Mouse (Mus musculus): Measurements from ENCODE around the gene Ripor2. TPM values are rescaled to one million over a fixed set of nuclear protein-coding genes. Genes with fewer than 3 reads are reported as not detected.
A peak's percentile ranks its signal among the peaks of the same experiment; 100 is the strongest.

Ripor2 gene
- total RNA-seq, 2 experiments from 2014 or later, result 62.5 to 68.3 TPM

- Histone ChIP-seq H3K4me3 (no peak overlapping the region), H3K27ac (no peak overlapping the region)
- no peak for DNase-seq (ENCODE audit: extremely low spot score in 1 of 2, low spot score in 2 of 2)
- TF ChIP-seq CTCF (IDR thresholded peaks at IDR 0.05), result no peak
- intact Hi-C loops (cut with DNase I), result no loop called here
These were observed 84.8 kb downstream of the Ripor2 start for GRCm38 (mm10) chr13:24666763-24667162.

- no peak overlapping the region for H3K27ac ChIP-seq
- H3K4me3 ChIP-seq, result no peak overlapping the region
- no peak for DNase-seq (ENCODE audit: extremely low spot score in 1 of 2, low spot score in 2 of 2)
- no peak for TF ChIP-seq CTCF (IDR thresholded peaks at IDR 0.05)
- intact Hi-C loops (cut with DNase I), result no loop called here
These were observed 86.6 kb downstream of the Ripor2 start for GRCm38 (mm10) chr13:24668556-24668955.

- TF ChIP-seq CTCF (IDR thresholded peaks at IDR 0.05), result no peak
These were observed 88.7 kb downstream of the Ripor2 start for GRCm38 (mm10) chr13:24670676-24671075.

GRCm38 (mm10) chr13:24679027-24679680, 97.2 kb downstream of the Ripor2 start:
- Histone ChIP-seq H3K4me3 (no peak overlapping the region), H3K27ac (no peak overlapping the region)
- intact Hi-C loops (cut with DNase I), result no loop called here
- no peak for TF ChIP-seq CTCF (IDR thresholded peaks at IDR 0.05)
- no peak for DNase-seq (ENCODE audit: extremely low spot score in 1 of 2, low spot score in 2 of 2)

More at GRCm38 (mm10) chr13:24670676-24671075, 88.7 kb downstream of the Ripor2 start:
- intact Hi-C loops (cut with DNase I), result no loop called here
- no peak overlapping the region for H3K4me3 ChIP-seq
- no peak overlapping the region for H3K27ac ChIP-seq
- DNase-seq (ENCODE audit: extremely low spot score in 1 of 2, low spot score in 2 of 2), result no peak

- H3K27ac ChIP-seq, result no peak overlapping the region
- DNase-seq (ENCODE audit: extremely low spot score in 1 of 2, low spot score in 2 of 2), result no peak
- TF ChIP-seq CTCF (IDR thresholded peaks at IDR 0.05), result no peak
- H3K4me3 ChIP-seq, result no peak overlapping the region
- intact Hi-C loops (cut with DNase I), result loop anchor here (10.0 kb wide), 1 partner anchor 346 kb away; no protein-coding TSS in a partner anchor
These were observed 99.0 kb downstream of the Ripor2 start for GRCm38 (mm10) chr13:24680951-24681350.

GRCm38 (mm10) chr13:24682346-24682745, 100.4 kb downstream of the Ripor2 start:
- intact Hi-C loops (cut with DNase I), result loop anchor here (10.0 kb wide), 1 partner anchor 348 kb away; no protein-coding TSS in a partner anchor
- Histone ChIP-seq H3K4me3 (no peak overlapping the region), H3K27ac (no peak overlapping the region)
- DNase-seq (ENCODE audit: extremely low spot score in 1 of 2, low spot score in 2 of 2), result no peak
- no peak for TF ChIP-seq CTCF (IDR thresholded peaks at IDR 0.05)

GRCm38 (mm10) chr13:24684503-24684902, 102.5 kb downstream of the Ripor2 start:
- Histone ChIP-seq H3K4me3 (no peak overlapping the region), H3K27ac (no peak overlapping the region)
- no peak for TF ChIP-seq CTCF (IDR thresholded peaks at IDR 0.05)
- intact Hi-C loops (cut with DNase I), result loop anchor here (10.0 kb wide), 1 partner anchor 350 kb away; no protein-coding TSS in a partner anchor
- no peak for DNase-seq (ENCODE audit: extremely low spot score in 1 of 2, low spot score in 2 of 2)

GRCm38 (mm10) chr13:24685846-24686245, 103.9 kb downstream of the Ripor2 start:
- intact Hi-C loops (cut with DNase I), result loop anchor here (2.0 to 10.0 kb wide), 4 partner anchors 31 to 351 kb away; no protein-coding TSS in a partner anchor
- no peak for DNase-seq (ENCODE audit: extremely low spot score in 1 of 2, low spot score in 2 of 2)
- H3K27ac ChIP-seq, result no peak overlapping the region
- no peak for TF ChIP-seq CTCF (IDR thresholded peaks at IDR 0.05)
- H3K4me3 ChIP-seq, result no peak overlapping the region

- intact Hi-C loops (cut with DNase I), result loop anchor here (1.0 to 10.0 kb wide), 6 partner anchors 32 to 352 kb away; no protein-coding TSS in a partner anchor
- peak; percentile 91 for TF ChIP-seq CTCF (IDR thresholded peaks at IDR 0.05)
- Histone ChIP-seq H3K4me3 (peak overlapping the region; percentile 23), H3K27ac (peak overlapping the region; percentile 48; the same call in 1 of the 2 replicates)
- DNase-seq (ENCODE audit: extremely low spot score in 1 of 2, low spot score in 2 of 2), result peak; percentile 81 to 83
These were observed 105.0 kb downstream of the Ripor2 start for GRCm38 (mm10) chr13:24686705-24687665.

- no peak for TF ChIP-seq CTCF (IDR thresholded peaks at IDR 0.05)
- Histone ChIP-seq H3K4me3 (no peak overlapping the region), H3K27ac (no peak overlapping the region)
- intact Hi-C loops (cut with DNase I), result no loop called here
- no peak for DNase-seq (ENCODE audit: extremely low spot score in 1 of 2, low spot score in 2 of 2)
These were observed 111.3 kb downstream of the Ripor2 start for GRCm38 (mm10) chr13:24693312-24693711.

- Histone ChIP-seq H3K27ac (no peak overlapping the region), H3K4me3 (no peak overlapping the region)
- intact Hi-C loops (cut with DNase I), result no loop called here
- no peak for TF ChIP-seq CTCF (IDR thresholded peaks at IDR 0.05)
- DNase-seq (ENCODE audit: extremely low spot score in 1 of 2, low spot score in 2 of 2), result no peak
These were observed 116.8 kb downstream of the Ripor2 start for GRCm38 (mm10) chr13:24698746-24699145.

GRCm38 (mm10) chr13:24702128-24702527, 120.1 kb downstream of the Ripor2 start:
- DNase-seq (ENCODE audit: extremely low spot score in 1 of 2, low spot score in 2 of 2), result no peak
- no peak for TF ChIP-seq CTCF (IDR thresholded peaks at IDR 0.05)
- intact Hi-C loops (cut with DNase I), result no loop called here
- H3K4me3 ChIP-seq, result no peak overlapping the region
- H3K27ac ChIP-seq, result no peak overlapping the region
